Mouse (Mus musculus) thymus, adult 2 months (tissue): ENCODE results near the gene Serinc5. TPM values are rescaled to one million over a fixed set of nuclear protein-coding genes. Genes with fewer than 3 reads are reported as not detected.

Source experiments
- DNase-seq: peaks from one replicate; pipeline ENCODE4 v3.0.0; 2021
- H3K27ac ChIP-seq: fragments of 200-500 bp; 2 replicates; pipeline ENCODE4 v1.5.1; 2012; ENCODE audit warnings: low read length, control low read depth; ENCODE audit not compliant: control insufficient read depth, insufficient read depth
- H3K27me3 ChIP-seq: fragments of 200-500 bp; 2 replicates; pipeline ENCODE4 v1.6.1; 2012; ENCODE audit warnings: mild to moderate bottlenecking, low read length, moderate library complexity, mixed read lengths; ENCODE audit not compliant: control insufficient read depth, insufficient read depth
- H3K36me3 ChIP-seq: fragments of 200-500 bp; 2 replicates; pipeline ENCODE4 v1.6.1; 2012; ENCODE audit warnings: mild to moderate bottlenecking, low read length, moderate library complexity; ENCODE audit not compliant: control insufficient read depth, insufficient read depth
- H3K4me1 ChIP-seq: fragments of 200-500 bp; replicated peaks from 2 replicates; pipeline ENCODE4 v1.6.1; 2012; ENCODE audit warnings: low read length; ENCODE audit not compliant: control insufficient read depth, insufficient read depth
- H3K4me3 ChIP-seq: fragments of 200-500 bp; 2 replicates; pipeline ENCODE4 v1.5.1; 2012; ENCODE audit warnings: mild to moderate bottlenecking, low read length, control low read depth, moderate library complexity; ENCODE audit not compliant: control insufficient read depth, insufficient read depth
- CTCF ChIP-seq: fragments of 200-500 bp; IDR thresholded peaks from 2 replicates; pipeline ENCODE4 v1.5.1; 2012; ENCODE audit warnings: mild to moderate bottlenecking, control low read depth, low read length, moderate library complexity, borderline replicate concordance; ENCODE audit not compliant: control insufficient read depth, poor library complexity, insufficient read depth; ENCODE audit errors: extremely low read depth
- POLR2A ChIP-seq: fragments of 200-500 bp; IDR thresholded peaks from 2 replicates; pipeline ENCODE4 v1.6.1; 2012; ENCODE audit warnings: mild to moderate bottlenecking, low read length, control low read depth, moderate library complexity; ENCODE audit not compliant: control insufficient read depth, poor library complexity, insufficient read depth; ENCODE audit errors: extremely low read depth
- WGBS: fragments of 180-500 bp; shearing (Covaris S2); methylation state at CpG from one replicate; pipeline ENCODE4 v1.1.7; 2018; 5-methylcytosine and 5-hydroxymethylcytosine counted together
- polyA plus RNA-seq: library from polyadenylated mRNA; depleted of rRNA; stranded (reverse); fragments of >200 nt; gene quantifications from 2 replicates; pipeline ENCODE4 v1.2.3, GENCODE M21; 2012

The Serinc5 gene
- polyA plus RNA-seq, 1 experiment = 108 TPM

GRCm38 (mm10) chr13:92659611-92660010 is 48.7 kb downstream of the Serinc5 start:
- Histone ChIP-seq H3K27ac (peak overlapping the region; percentile 95), H3K4me1 (peaks cover 19% of the 10 kb centered on the region), H3K27me3 (no peaks in the 10 kb centered on the region), H3K36me3 (peaks cover 15% of the 10 kb centered on the region; the same call in 1 of the 2 replicates), H3K4me3 (no peak overlapping the region)
- WGBS = 38% methylated on average over 3 of the region's 3 CpGs
- TF ChIP-seq CTCF = no peak
- DNase-seq = peak; percentile 63

GRCm38 (mm10) chr13:92662555-92663286 is 51.8 kb downstream of the Serinc5 start:
- H3K4me3 ChIP-seq = no peak overlapping the region
- H3K4me1 ChIP-seq = peaks cover 30% of the 10 kb centered on the region
- no peak for DNase-seq
- no peaks in the 10 kb centered on the region for H3K27me3 ChIP-seq
- no peak for TF ChIP-seq CTCF
- no peak for TF ChIP-seq POLR2A
- WGBS = 93% methylated on average over 8 of the region's 8 CpGs
- peaks cover 15% of the 10 kb centered on the region; the same call in 1 of the 2 replicates for H3K36me3 ChIP-seq
- H3K27ac ChIP-seq = no peak overlapping the region

- TF ChIP-seq POLR2A (no peak), CTCF (no peak)
These were observed 54.1 kb downstream of the Serinc5 start for GRCm38 (mm10) chr13:92665008-92665407.

GRCm38 (mm10) chr13:92668214-92668985 is 57.5 kb downstream of the Serinc5 start:
- Histone ChIP-seq H3K36me3 (peaks cover 6% of the 10 kb centered on the region; the same call in 1 of the 2 replicates), H3K4me3 (no peak overlapping the region), H3K27ac (no peak overlapping the region), H3K27me3 (no peaks in the 10 kb centered on the region), H3K4me1 (peaks cover 30% of the 10 kb centered on the region)
- TF ChIP-seq POLR2A (no peak), CTCF (no peak)
- no peak for DNase-seq
- 96% methylated on average over 6 of the region's 6 CpGs for WGBS

More at GRCm38 (mm10) chr13:92665008-92665407, 54.1 kb downstream of the Serinc5 start:
- H3K4me1 ChIP-seq = peaks cover 18% of the 10 kb centered on the region
- DNase-seq = no peak
- peaks cover 15% of the 10 kb centered on the region; the same call in 1 of the 2 replicates for H3K36me3 ChIP-seq
- H3K27ac ChIP-seq = no peak overlapping the region
- no peaks in the 10 kb centered on the region for H3K27me3 ChIP-seq
- 90% methylated on average over 4 of the region's 4 CpGs for WGBS
- no peak overlapping the region for H3K4me3 ChIP-seq

- Histone ChIP-seq H3K27ac (0 out of 2 replicates have a peak overlapping the region, but pooled peaks have one; percentile 9), H3K4me1 (peaks cover 42% of the 10 kb centered on the region), H3K27me3 (no peaks in the 10 kb centered on the region), H3K4me3 (no peak overlapping the region), H3K36me3 (no peaks in the 10 kb centered on the region)
- no peak for TF ChIP-seq CTCF
- no peak for TF ChIP-seq POLR2A
- no peak for DNase-seq
- 2% methylated on average over 1 of the region's 1 CpGs for WGBS
These were observed 60.8 kb downstream of the Serinc5 start for GRCm38 (mm10) chr13:92671727-92672126.

GRCm38 (mm10) chr13:92674676-92675075 is 63.8 kb downstream of the Serinc5 start:
- Histone ChIP-seq H3K27me3 (no peaks in the 10 kb centered on the region), H3K4me3 (no peak overlapping the region), H3K4me1 (peaks cover 42% of the 10 kb centered on the region), H3K27ac (peak overlapping the region; percentile 93), H3K36me3 (no peaks in the 10 kb centered on the region)
- 3% methylated on average over 2 of the region's 2 CpGs for WGBS
- TF ChIP-seq CTCF (no peak), POLR2A (no peak)
- peak; percentile 51 for DNase-seq

GRCm38 (mm10) chr13:92675308-92675707 is 64.4 kb downstream of the Serinc5 start:
- Histone ChIP-seq H3K4me1 (peaks cover 39% of the 10 kb centered on the region), H3K4me3 (no peak overlapping the region), H3K27me3 (no peaks in the 10 kb centered on the region), H3K27ac (peak overlapping the region; percentile 93), H3K36me3 (no peaks in the 10 kb centered on the region)
- DNase-seq = no peak
- no peak for TF ChIP-seq POLR2A
- TF ChIP-seq CTCF = no peak
- 93% methylated on average over 3 of the region's 3 CpGs for WGBS
